Mouse (Mus musculus) embryonic facial prominence, embryonic 12.5 days (tissue): ENCODE measurements around the gene Sult5a1. TPM values are rescaled to one million over a fixed set of nuclear protein-coding genes. Genes with fewer than 3 reads are reported as not detected.
A peak's percentile ranks its signal among the peaks of the same experiment; 100 is the strongest.

Experiments used
- ATAC-seq: fragments of 200-750 bp; cut with Nextera tagmentation; 2 replicates; pipeline ENCODE4 v1.8.0; 2017; ENCODE audit not compliant: insufficient number of reproducible peaks, insufficient read depth, low FRiP score, low TSS enrichment
- H3K27ac ChIP-seq: fragments of 300-500 bp; sonication (generic); 2 replicates; pipeline ENCODE4 v1.5.1; 2016; ENCODE audit warnings: mild to moderate bottlenecking
- H3K27me3 ChIP-seq: fragments of 300-500 bp; sonication (generic); 2 replicates; pipeline ENCODE4 v1.6.1; 2016; ENCODE audit warnings: mild to moderate bottlenecking, moderate library complexity
- H3K36me3 ChIP-seq: fragments of 300-500 bp; sonication (generic); 2 replicates; pipeline ENCODE4 v1.6.1; 2016; ENCODE audit warnings: mild to moderate bottlenecking
- H3K4me1 ChIP-seq: fragments of 300-500 bp; sonication (generic); 2 replicates; pipeline ENCODE4 v1.6.1; 2016
- H3K4me2 ChIP-seq: fragments of 300-500 bp; sonication (generic); replicated peaks from 2 replicates; pipeline ENCODE4 v1.6.1; 2016; ENCODE audit warnings: mild to moderate bottlenecking, moderate library complexity
- H3K4me3 ChIP-seq: fragments of 300-500 bp; sonication (generic); 2 replicates; pipeline ENCODE4 v1.5.1; 2016; ENCODE audit warnings: mild to moderate bottlenecking
- H3K9ac ChIP-seq: fragments of 300-500 bp; sonication (generic); 2 replicates; pipeline ENCODE4 v1.6.1; 2016; ENCODE audit warnings: mild to moderate bottlenecking, moderate library complexity
- H3K9me3 ChIP-seq: fragments of 300-500 bp; sonication (generic); 2 replicates; pipeline ENCODE4 v1.6.1; 2016; ENCODE audit warnings: mild to moderate bottlenecking, moderate library complexity
- WGBS: fragments of 180-500 bp; shearing (Covaris S2); methylation state at CpG from one replicate; pipeline ENCODE4 v1.1.7; 2016; 5-methylcytosine and 5-hydroxymethylcytosine counted together
- polyA plus RNA-seq: library from polyadenylated mRNA; unstranded; fragments of >200 nt; fragmentation: Nextera tagmentation; extraction: Ambion mirVana; gene quantifications from 2 replicates; pipeline ENCODE4 v1.2.1, GENCODE M21; 2016

The Sult5a1 gene
- polyA plus RNA-seq, 1 experiment from 2014 or later = 19.2 TPM

DNA sequence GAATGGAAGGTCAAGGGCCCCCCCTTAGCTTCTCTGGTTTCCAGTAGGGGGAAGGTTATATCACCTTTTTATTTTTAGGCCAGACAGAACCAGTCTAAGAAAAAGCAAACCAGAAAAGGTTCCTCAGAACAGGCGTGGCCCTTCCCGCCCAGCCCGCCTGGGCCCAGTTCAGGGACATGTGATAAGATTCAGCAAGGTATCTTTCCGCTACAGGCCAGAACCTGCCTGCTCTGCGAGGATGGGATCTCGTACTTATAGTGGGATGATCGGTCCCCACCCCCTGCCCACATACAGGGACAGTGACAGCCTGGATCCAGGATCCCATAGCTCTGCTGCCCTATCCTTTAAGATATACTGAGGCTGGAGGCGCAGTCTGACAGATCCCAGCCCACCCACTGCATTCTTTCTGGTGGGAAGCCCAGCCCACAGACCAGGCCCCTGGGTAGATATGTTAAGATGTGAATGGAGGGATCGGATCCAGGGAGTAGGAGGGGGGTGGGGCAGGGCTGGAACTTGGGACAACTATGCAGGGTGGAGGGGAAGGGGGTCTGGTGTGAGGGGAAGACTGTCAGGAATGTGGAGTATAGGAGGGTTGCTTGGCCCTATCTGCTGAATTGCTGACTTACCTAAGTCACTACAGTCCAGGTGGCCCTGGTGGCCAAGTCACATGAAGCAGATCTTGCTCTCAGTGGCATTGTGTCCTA lies 1.9 kb downstream of the Sult5a1 start:
- Histone ChIP-seq H3K4me1 (peaks cover 19% of the 10 kb centered on the region; the same call in 1 of the 2 replicates), H3K36me3 (no peaks in the 10 kb centered on the region), H3K4me3 (no peak overlapping the region), H3K9me3 (no peaks in the 10 kb centered on the region), H3K9ac (no peak overlapping the region), H3K4me2 (no peak overlapping the region), H3K27me3 (no peaks in the 10 kb centered on the region), H3K27ac (0 out of 2 replicates have a peak overlapping the region, but pooled peaks have one; percentile 46)
- ATAC-seq = no peak
- 72% methylated on average over 9 of the region's 9 CpGs for WGBS

DNA sequence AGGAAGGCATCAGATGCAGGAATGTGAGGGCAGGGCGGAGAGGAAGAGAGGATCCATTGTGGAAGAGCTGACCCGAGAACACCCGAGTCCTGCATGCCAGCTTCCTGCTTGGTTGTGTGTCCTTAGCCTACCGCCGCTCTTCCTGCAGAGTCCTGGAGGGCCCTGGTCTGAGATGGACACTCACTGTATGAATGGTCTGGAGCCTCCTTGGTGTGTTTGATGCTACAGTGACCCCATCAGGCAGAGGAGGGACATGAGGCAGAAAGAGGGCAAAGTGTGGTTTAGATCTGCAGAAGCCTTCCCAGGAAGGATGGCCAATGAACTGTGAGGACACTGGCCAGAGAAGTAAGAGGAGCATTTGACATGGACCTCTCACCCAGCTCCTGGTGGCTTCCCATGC lies 2.9 kb downstream of the Sult5a1 start:
- no peaks in the 10 kb centered on the region for H3K36me3 ChIP-seq
- H3K4me3 ChIP-seq = no peak overlapping the region
- no peak overlapping the region for H3K9ac ChIP-seq
- ATAC-seq = no peak
- H3K4me1 ChIP-seq = peaks cover 19% of the 10 kb centered on the region; the same call in 1 of the 2 replicates
- no peaks in the 10 kb centered on the region for H3K27me3 ChIP-seq
- no peaks in the 10 kb centered on the region for H3K9me3 ChIP-seq
- no peak overlapping the region for H3K4me2 ChIP-seq
- H3K27ac ChIP-seq = no peak overlapping the region
- 51% methylated on average over 5 of the region's 5 CpGs for WGBS

DNA sequence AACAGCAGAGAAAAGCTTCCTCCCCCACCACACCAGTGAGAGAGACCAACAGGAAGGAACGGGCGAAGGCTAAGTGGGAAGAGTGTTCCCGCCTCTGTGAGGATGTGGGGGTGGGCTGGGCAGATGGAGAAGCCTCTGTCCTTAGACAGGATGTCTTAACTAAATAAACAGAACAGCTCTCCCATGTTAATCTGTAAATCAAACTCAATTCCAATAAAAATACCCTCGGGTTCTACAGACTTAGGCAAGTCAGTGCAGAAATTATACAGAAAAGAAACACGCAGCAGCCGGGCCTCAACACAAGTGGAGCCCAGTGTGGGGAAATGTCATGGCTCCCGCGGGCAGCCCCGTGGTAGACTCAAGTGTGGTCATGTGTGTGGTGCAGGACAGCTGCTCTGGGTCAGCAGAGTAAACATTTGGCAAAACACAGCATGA lies 7.4 kb downstream of the Sult5a1 start:
- no peaks in the 10 kb centered on the region for H3K27me3 ChIP-seq
- no peak for ATAC-seq
- no peak overlapping the region for H3K9ac ChIP-seq
- no peak overlapping the region for H3K27ac ChIP-seq
- 56% methylated on average over 9 of the region's 9 CpGs for WGBS
- H3K4me3 ChIP-seq = no peak overlapping the region
- no peaks in the 10 kb centered on the region for H3K4me1 ChIP-seq
- no peaks in the 10 kb centered on the region for H3K36me3 ChIP-seq
- no peaks in the 10 kb centered on the region for H3K9me3 ChIP-seq
- H3K4me2 ChIP-seq = no peak overlapping the region

DNA sequence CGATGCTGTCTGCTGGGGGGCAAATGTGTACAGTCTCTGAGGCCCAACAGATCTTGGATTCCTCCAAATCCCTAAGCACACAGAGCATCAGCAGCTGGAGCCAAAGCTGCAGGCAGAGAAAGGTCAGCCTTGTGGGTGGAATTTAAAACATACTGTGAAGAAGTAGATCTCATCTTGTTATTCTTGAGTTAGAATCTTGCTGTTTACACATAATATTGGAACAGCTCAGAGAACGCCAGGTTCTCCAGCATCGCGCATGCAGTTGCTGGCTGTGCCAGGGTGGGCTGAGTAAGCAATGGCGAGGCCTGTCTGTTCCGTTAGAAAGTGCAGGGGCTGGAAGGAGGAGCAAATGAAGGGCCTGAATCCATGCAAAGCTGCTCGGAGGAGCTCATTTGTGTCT lies 11.7 kb downstream of the Sult5a1 start:
- H3K4me1 ChIP-seq = 0 out of 2 replicates have a peak, but pooled peaks cover 4% of the 10 kb centered on the region
- H3K4me2 ChIP-seq = no peak overlapping the region
- ATAC-seq = no peak
- H3K9me3 ChIP-seq = no peaks in the 10 kb centered on the region
- no peak overlapping the region for H3K9ac ChIP-seq
- no peak overlapping the region for H3K4me3 ChIP-seq
- no peaks in the 10 kb centered on the region for H3K27me3 ChIP-seq
- peak overlapping the region; percentile 23; the same call in 1 of the 2 replicates for H3K27ac ChIP-seq
- H3K36me3 ChIP-seq = no peaks in the 10 kb centered on the region
- WGBS = 73% methylated on average over 7 of the region's 7 CpGs

DNA sequence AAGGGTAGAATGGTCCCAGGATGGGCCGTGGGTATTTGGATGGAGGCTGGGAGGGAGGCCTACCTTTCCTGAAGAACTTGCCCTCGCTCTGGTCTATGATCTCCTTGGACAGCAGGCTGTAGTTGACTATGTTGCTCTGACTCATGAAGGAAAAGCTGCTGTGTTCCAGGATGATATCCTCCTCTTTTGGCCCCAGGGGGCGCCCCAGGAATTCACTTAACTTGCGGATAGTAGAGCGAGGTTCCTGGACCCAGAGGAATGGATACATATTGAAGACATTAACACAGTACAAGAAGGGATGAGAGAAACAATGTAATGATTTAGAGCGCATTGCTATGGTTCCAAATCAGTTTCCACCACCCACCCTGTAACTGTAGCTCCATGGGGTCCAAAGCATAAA lies 12.8 kb downstream of the Sult5a1 start:
- no peak overlapping the region for H3K4me3 ChIP-seq
- H3K36me3 ChIP-seq = no peaks in the 10 kb centered on the region
- no peak for ATAC-seq
- 0 out of 2 replicates have a peak, but pooled peaks cover 4% of the 10 kb centered on the region for H3K4me1 ChIP-seq
- WGBS = 50% methylated on average over 6 of the region's 6 CpGs
- H3K27ac ChIP-seq = 0 out of 2 replicates have a peak overlapping the region, but pooled peaks have one; percentile 6
- H3K9ac ChIP-seq = no peak overlapping the region
- H3K9me3 ChIP-seq = no peaks in the 10 kb centered on the region
- H3K4me2 ChIP-seq = no peak overlapping the region
- H3K27me3 ChIP-seq = no peaks in the 10 kb centered on the region

DNA sequence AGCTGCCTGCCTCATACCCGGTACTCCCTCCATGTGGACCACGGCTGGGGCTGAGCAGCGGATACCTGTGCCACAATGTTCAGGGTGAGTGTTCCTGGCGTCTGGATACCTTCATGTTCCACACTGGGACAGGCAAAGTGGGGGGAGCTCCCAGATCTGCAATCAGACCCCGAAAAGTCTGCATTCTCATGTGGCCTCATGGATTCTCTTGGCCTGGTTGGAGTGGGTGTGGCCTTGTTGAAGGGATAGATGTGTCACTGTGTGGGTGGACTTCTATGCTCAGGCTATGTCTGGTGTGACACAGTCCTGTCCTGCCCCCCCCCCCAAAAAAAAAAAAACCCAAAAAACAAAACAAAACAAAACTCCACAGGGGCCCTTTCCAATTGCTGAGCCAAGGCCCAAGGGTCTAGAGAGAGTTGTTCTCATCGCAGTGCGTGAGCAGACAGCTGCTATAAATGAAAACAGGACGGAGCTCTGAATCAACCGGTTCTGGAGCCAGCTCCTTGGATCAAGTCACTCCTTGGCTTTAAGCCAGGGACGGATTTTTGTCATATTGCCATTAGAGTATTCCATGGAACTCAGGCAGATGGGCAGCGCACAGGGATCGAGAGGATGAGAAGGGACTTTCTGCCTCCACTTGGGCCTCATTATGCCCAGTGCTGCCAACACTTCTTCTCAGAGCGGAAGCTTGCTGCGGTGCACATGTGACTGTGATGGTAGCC lies 16.2 kb downstream of the Sult5a1 start:
- Histone ChIP-seq H3K4me2 (no peak overlapping the region), H3K9ac (no peak overlapping the region), H3K4me1 (peaks cover 21% of the 10 kb centered on the region), H3K27me3 (no peaks in the 10 kb centered on the region), H3K27ac (0 out of 2 replicates have a peak overlapping the region, but pooled peaks have one; percentile 50), H3K9me3 (no peaks in the 10 kb centered on the region), H3K36me3 (no peaks in the 10 kb centered on the region), H3K4me3 (no peak overlapping the region)
- no peak for ATAC-seq
- 64% methylated on average over 14 of the region's 14 CpGs for WGBS

DNA sequence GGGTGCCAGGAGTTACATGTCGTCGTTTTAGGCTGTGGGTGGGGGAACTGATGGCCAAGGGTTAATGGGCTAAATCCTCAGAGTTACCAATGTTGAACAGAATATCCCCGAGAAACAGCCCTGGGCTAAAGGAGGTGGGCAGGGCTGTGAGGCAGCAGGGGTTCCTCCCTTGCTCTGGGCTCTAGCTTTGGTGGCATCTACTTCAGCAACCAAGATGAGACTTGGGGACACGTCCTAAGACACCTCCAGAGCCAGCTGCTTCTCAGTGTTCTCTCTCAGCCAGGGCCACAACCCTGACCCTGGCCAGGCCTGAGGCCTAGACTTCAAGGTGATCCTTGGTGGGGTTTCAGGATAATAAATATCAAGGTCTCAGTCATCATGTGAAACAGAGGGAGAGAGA lies 19.4 kb downstream of the Sult5a1 start:
- Histone ChIP-seq H3K9me3 (no peaks in the 10 kb centered on the region), H3K27ac (no peak overlapping the region; the same call in 1 of the 2 replicates), H3K36me3 (no peaks in the 10 kb centered on the region), H3K27me3 (no peaks in the 10 kb centered on the region), H3K9ac (no peak overlapping the region), H3K4me3 (no peak overlapping the region), H3K4me1 (peaks cover 23% of the 10 kb centered on the region), H3K4me2 (no peak overlapping the region)
- ATAC-seq = no peak
- WGBS = 49% methylated on average over 4 of the region's 4 CpGs

DNA sequence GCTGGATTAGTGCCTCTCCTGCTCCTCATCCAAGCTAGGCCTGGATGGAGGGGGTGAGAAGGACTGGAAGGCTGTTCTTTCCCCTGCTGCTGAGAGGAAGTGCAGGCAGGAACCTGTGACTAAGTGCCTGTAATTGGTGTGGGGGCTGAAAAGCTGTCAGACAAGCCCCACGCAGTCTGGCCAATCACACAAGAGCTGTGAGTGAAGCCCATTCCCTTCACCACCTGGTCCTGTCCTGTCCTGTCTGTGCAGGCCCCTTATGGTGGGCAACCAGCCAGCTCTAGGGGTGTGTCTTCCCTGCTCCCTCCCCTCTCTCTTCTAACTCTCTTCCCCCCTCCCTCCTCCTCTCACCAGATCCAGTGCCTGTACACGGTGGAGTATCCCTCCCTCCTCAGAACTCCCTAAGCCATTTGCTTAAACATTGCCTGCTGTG lies 20.5 kb downstream of the Sult5a1 start:
- Histone ChIP-seq H3K4me3 (no peak overlapping the region), H3K9me3 (no peaks in the 10 kb centered on the region), H3K9ac (no peak overlapping the region), H3K27me3 (no peaks in the 10 kb centered on the region), H3K4me1 (peaks cover 23% of the 10 kb centered on the region), H3K4me2 (no peak overlapping the region), H3K36me3 (no peaks in the 10 kb centered on the region), H3K27ac (peak overlapping the region; percentile 89)
- 2% methylated on average over 2 of the region's 2 CpGs for WGBS
- peak; percentile 94 for ATAC-seq

DNA sequence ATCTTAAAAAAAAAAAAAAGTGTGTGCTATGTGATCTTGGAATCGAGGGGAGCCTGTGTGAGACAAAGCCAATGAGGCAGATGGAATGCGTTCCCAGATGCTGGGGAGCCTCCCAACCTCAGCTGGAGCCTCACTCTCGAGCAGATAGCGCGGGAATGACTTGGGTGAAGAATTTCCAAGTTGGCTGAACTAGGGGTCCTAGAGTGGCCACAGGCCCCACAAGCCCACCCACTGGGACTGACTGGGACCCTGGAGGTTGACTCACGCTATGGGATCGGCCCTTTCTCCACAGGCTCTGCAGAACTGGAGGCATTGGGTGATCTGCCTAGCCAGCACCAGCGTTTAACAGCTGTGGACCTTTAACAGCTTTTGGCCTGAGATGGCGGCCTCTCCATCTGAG lies 21.8 kb downstream of the Sult5a1 start:
- Histone ChIP-seq H3K27me3 (no peaks in the 10 kb centered on the region), H3K9me3 (no peaks in the 10 kb centered on the region), H3K4me2 (no peak overlapping the region), H3K9ac (no peak overlapping the region), H3K4me3 (no peak overlapping the region), H3K4me1 (peaks cover 23% of the 10 kb centered on the region), H3K27ac (no peak overlapping the region), H3K36me3 (no peaks in the 10 kb centered on the region)
- no peak for ATAC-seq
- WGBS = 79% methylated on average over 9 of the region's 9 CpGs

DNA sequence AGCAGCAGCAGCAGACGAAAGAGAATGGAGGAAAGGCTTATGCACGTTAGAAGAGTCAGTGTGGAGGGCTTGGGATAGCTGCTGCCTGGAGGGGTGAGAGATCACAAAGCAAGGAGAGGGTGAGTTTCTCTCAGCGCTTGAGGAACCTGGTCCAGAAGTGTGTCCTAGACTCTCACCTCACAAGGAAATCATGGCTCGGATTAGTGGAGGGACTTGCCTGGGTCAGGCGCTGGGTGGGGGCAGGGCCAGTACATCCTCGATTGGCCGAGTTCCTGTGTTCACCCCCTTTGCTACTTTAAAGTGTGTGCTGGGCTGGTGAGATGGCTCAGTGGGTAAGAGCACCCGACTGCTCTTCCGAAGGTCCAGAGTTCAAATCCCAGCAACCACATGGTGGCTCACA lies 22.3 kb downstream of the Sult5a1 start:
- H3K27me3 ChIP-seq = no peaks in the 10 kb centered on the region
- H3K36me3 ChIP-seq = no peaks in the 10 kb centered on the region
- no peak overlapping the region for H3K4me3 ChIP-seq
- H3K4me1 ChIP-seq = peaks cover 23% of the 10 kb centered on the region
- H3K4me2 ChIP-seq = no peak overlapping the region
- ATAC-seq = no peak
- WGBS = 44% methylated on average over 9 of the region's 9 CpGs
- H3K9ac ChIP-seq = no peak overlapping the region
- no peaks in the 10 kb centered on the region for H3K9me3 ChIP-seq
- no peak overlapping the region for H3K27ac ChIP-seq

DNA sequence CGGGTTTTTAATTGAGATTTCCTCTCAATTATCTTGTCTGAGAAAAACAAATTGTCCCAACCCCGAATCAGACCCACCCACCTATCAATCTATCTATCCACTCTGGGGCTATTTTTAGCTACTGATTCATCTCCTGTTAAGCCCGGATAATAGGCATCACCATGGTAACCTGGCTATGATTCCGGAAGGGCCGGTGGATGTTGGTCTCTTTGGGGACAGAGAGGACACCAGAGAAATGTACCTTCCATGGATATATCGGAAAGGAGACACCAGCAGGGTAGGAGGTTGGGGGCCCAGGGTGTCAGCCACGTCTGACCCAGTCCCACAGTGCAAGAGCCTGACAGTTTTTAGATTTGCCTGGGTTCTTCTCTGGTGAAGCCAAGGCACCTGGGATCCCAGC lies 22.7 kb downstream of the Sult5a1 start:
- no peak overlapping the region for H3K4me3 ChIP-seq
- 26% methylated on average over 7 of the region's 7 CpGs for WGBS
- no peak overlapping the region for H3K27ac ChIP-seq
- peaks cover 23% of the 10 kb centered on the region for H3K4me1 ChIP-seq
- no peaks in the 10 kb centered on the region for H3K9me3 ChIP-seq
- no peaks in the 10 kb centered on the region for H3K36me3 ChIP-seq
- no peaks in the 10 kb centered on the region for H3K27me3 ChIP-seq
- H3K4me2 ChIP-seq = no peak overlapping the region
- ATAC-seq = no peak
- H3K9ac ChIP-seq = no peak overlapping the region

DNA sequence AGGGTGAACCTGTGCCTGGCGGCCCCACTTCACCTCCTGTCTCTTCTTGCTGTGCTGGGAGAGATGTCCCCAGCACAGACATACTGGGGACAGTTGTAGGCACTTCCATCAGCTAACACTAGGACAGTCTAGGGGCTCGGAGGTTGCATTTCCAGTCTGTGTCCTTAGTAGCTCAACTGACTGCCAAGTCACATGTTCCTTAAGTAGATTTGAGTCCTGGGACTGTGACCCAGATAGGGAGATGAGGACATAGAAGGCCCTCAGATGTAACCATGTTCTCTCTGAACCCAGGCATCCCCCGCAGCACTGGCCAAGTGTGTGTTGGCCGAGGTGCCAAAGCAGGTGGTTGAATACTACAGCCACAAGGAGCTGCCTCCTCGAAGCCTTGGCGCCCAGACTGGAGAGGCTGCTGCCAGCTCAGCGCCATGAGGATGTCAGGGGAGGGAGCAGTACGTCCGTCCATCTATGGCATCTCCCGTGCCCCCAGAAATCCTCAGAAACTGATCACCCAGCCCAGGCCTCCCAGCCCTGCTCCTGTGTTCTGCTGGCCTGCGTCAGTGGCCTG lies 23.9 kb downstream of the Sult5a1 start:
- Histone ChIP-seq H3K36me3 (no peaks in the 10 kb centered on the region), H3K27me3 (no peaks in the 10 kb centered on the region), H3K4me1 (peaks cover 23% of the 10 kb centered on the region), H3K9me3 (no peaks in the 10 kb centered on the region), H3K4me2 (no peak overlapping the region), H3K27ac (no peak overlapping the region), H3K9ac (no peak overlapping the region), H3K4me3 (no peak overlapping the region)
- 89% methylated on average over 11 of the region's 11 CpGs for WGBS
- ATAC-seq = no peak
